Mouse (Mus musculus): ENCODE results near the gene Nlgn2.
"Not testable (repeated sequence)": the region's sequence is repeated elsewhere in the genome, so short reads cannot be mapped to it uniquely, and the experiment has no call there.

Gene Nlgn2

DNA sequence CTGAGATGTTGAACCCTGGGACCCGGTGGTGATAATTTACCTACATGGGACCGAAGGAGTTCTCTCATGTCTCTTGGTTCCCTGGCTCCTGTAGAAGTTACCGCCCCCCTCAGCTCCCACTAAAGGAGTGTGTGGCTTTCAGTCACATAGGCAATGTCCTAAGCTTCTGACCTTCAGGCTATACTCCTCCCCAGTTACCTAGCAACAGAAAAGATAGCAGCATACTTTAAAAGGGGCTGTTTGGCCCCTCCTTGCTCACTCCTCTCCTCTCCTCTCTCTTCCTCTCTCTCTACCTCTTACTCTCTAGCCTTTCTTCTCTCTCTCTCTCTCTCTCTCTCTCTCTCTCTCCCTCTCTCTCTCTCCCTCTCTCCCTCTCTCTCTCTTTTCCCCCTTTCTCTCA, 26.1 kb upstream of the Nlgn2 start:
- not testable (repeated sequence) for DNase-seq

GRCm38 (mm10) chr11:69858113-69858998, 20.8 kb upstream of the Nlgn2 start, which contains the start of gene Tnk1:
Gene Tnk1 (minus strand): TSS chr11:69858730.
- no peak for DNase-seq

GRCm38 (mm10) chr11:69855347-69855746, 17.8 kb upstream of the Nlgn2 start:
- DNase-seq, result peak; percentile 70

DNA sequence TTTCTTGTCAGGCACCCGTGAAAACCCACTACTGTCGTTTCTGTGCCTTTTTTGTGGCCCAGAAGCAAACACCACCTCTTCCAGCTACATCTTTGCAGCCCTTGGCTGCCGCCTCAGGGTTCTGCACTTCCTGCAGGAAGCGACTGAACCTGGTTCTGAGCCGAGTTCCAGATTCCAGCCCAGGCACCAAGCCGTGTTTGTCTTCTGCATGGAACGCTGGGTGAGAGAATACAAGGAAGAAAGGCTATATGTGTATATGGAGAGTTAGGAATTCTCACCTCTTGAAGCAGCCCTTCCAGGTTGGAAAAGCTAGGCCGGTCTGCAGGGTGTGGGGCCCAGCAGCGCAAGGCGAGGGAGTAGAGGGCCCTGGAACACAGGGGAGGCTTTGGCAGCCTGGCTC, 17.1 kb upstream of the Nlgn2 start:
- DNase-seq, result no peak

- DNase-seq, result peak; percentile 24
Observed at GRCm38 (mm10) chr11:69853994-69854393, 16.4 kb upstream of the Nlgn2 start.

GRCm38 (mm10) chr11:69850754-69851153, 13.2 kb upstream of the Nlgn2 start:
- DNase-seq, result no peak

- DNase-seq, result no peak
Observed at GRCm38 (mm10) chr11:69849884-69850283, 12.3 kb upstream of the Nlgn2 start.

DNA sequence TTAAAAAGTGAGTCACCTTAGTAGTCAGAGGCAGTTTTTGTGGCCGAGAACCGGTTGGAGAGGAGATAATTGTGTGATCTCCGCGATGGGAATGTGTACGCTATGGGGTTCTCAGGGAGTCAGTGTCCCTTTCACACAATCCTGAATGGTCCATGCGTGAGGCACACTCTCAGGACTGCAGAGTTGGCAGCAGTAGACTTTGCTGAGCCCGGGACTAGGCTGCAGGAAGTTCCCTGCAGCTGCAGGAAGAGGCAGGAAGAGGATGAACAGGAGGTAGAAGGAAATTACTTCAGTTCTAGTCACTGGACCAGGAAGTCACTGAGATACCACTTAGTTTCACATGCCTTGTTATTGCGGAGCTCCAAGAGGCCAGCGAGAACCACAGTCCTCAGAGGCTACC, 11.5 kb upstream of the Nlgn2 start:
- no peak for DNase-seq

DNA sequence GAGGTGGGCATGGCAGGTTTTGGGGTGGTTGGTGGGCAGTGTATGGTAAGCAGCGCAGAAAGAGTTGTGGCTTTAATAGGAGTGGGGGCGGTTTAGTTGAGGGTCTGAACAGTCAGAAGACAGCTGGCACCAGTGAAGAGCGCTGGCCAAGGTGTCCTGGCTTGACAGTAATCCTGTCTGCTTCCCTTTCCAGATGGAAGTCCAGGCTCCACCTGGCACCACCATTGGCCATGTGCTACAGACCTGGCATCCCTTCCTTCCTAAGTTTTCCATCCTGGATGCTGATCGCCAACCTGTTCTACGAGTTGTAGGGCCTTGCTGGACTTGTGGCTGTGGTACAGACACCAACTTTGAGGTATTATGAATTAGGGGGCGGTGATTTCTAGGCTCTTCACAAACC, 10.4 kb upstream of the Nlgn2 start:
- no peak for DNase-seq

GRCm38 (mm10) chr11:69846738-69847688, 9.4 kb upstream of the Nlgn2 start:
- DNase-seq, result no peak

DNA sequence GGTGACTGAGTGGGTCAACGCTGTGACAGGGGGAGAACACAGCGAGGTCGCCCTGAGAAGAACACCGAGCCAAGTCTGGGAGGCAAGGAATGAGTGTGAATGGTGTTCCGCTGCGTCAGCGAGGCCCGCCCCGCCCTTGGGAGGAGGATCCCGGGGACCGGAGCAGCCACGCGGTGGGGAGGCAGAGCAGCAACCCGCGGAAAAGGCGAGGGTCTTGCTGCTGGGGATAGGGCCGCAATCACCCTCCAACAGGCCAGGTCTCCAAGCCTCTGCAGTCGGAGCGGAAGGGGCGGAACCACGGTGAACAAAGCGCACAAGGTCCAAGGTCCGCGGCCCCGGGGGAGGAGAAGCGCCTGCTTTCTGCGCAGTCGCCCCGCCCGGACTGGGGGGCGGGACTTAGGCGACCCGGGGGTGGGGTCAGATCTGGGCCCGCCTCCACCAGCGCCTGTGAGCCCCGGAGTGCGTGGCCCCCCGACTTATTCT, 8.7 kb upstream of the Nlgn2 start, which contains the start of gene Plscr3:
Plscr3 (plus strand) TSS at position 179 of the 483 bp plus-strand sequence.
- peak; percentile 95 for DNase-seq

DNA sequence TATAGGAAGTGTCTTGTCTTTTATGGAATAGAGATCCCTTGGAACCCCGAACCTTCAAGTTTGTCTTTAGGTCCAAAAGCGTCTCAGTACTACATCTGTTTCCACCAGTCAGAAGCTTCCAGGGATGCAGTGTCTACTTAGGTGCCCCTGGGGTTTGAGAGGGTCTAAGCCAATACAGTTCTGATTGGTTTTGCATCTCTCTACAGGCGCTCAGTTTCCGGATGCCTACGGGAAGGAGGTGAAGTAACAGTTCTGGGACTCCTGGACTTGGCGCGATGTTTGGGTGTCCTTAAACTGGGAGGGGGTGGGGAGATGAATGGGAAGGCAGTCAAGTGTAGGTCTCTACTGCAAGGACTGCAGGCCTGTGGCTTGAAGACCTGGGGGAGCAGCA, 1.1 kb upstream of the Nlgn2 start:
- no peak for DNase-seq

- DNase-seq, result peak; percentile 99
Observed at GRCm38 (mm10) chr11:69837952-69838713, 549 bp upstream of the Nlgn2 start, which contains the start of gene Tmem256. Gene Tmem256 (plus strand): TSS chr11:69838514.

DNA sequence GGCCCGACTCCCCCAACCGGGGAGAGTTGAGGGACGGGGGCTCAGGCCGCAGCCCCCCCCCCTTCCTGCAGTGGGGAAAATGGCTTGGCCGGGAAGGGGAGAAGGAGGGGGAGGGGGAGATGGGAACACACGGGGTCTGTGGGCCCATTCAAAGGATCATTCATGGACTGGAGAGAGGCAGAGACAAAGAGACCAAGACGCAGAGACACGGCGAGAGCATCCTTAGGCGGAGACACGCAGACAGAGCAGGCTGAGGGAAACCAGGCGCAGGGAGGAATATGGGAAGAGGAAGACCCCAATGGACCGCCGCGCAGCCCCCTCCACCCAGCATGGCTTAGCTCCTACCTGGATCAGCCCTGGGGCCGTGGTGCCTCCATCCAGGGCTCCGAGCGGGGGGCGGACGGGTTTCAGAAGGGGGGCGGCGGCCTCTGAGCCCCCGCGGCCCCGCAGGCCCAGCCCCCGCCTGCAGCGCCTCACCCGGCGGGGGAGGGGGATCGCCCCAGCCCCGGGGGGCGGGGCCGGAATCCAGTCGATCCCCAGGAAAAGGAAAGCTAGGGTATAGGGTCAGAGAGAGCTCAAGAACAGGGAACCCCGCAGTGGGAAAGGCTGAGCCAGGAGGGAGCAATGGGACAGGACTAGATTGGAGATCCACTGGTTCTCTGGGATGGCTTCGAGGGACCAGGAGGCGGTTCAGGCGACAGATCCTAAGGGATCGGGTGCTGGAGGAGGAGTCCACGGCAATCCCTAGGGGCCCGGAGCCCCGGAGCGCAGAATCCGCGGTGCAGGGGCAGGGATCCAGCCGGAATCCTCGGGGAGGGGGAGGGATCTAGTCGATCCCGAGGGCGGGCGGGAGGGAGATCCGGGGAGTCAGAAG, 644 bp downstream of the Nlgn2 start:
- peak; percentile 50 for DNase-seq

- no peak for DNase-seq
Observed at GRCm38 (mm10) chr11:69835966-69836335, 1.6 kb downstream of the Nlgn2 start.

- DNase-seq, result peak; percentile 64
Observed at GRCm38 (mm10) chr11:69835326-69835965, 2.1 kb downstream of the Nlgn2 start.

DNA sequence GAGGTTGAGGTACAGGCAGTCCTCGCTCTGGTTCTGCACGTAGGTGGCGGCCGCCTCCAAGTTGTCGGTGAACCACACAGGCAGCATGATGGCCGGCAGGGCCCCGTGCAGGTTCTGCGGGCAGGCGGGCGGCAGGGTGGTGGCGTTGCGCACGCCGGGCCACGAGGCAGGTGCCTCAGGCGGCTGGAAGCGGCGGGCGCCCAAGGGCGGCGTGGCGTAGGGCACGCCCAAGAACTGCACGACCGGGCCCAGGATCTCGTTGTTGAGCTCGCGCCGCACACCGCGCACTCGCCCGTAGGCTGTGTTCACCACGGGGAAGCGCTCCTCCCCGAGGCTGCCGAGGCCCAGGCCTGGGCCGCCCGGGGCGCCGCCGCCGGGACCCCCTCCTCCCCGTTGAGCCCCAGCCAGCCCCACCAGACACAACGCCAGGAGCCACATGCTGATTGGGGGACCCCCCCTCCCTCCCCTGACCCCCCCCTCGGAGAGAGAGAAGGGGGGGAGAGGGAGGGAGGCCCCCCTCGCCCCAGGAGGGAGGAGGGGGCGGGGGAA, 3.5 kb downstream of the Nlgn2 start:
- DNase-seq, result peak; percentile 60

DNA sequence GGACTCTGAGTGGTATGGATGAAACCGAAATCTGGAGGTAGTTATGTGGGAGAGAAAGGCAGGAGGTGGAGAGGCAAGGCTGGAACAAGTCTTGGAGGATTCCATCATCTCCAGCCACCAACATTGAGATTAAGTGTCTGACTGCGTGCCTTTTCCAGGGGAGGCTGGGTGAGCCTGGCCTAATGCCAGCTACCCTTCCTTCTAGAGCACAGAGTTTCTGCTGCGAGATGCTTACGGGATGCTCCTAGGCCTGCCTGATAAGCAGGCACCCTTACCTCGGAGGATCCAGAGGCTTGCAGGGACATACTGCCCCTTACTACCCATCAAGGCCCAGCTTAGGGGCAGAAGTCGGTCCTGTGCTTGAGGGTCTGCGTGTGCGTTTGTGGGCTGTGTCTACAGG, 4.0 kb downstream of the Nlgn2 start:
- no peak for DNase-seq

- peak; percentile 85 for DNase-seq
Observed at GRCm38 (mm10) chr11:69828832-69829231, 8.8 kb downstream of the Nlgn2 start.

DNA sequence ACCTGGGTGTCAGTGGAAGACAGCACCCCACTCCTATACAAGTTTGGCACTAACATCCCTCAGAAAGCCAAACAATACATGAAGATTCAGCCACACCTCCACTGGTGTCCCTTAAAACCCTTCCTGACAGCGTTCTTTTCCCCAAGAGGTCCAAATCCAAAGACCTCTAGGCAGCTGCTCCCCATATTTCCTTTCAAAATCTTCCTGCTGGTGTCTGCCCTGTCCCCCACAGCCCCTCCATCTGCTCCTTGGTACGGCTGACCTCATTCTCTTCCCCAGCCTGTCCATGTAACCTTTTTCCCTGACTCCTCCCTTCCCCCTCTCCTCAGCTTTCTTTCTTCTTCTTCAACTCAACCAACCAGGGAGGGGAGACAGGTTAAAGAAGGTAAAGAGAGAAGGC, 14.1 kb downstream of the Nlgn2 start:
- DNase-seq, result no peak

- DNase-seq, result no peak
Observed at GRCm38 (mm10) chr11:69822080-69822479, 15.5 kb downstream of the Nlgn2 start, which contains the start of gene Spem1. Gene Spem1 (minus strand): TSS chr11:69822180.

All from retina, postnatal 1 day (tissue).